Mouse (Mus musculus): ENCODE results near the gene Prrc2c. TPM values are rescaled to one million over a fixed set of nuclear protein-coding genes. Genes with fewer than 3 reads are reported as not detected.
"Not testable (repeated sequence)": the region's sequence is repeated elsewhere in the genome, so short reads cannot be mapped to it uniquely, and the experiment has no call there.

Gene Prrc2c
- 100 to 1,000 TPM; 214 to 351 (median 255) TPM for polyA plus RNA-seq (2017; shearing (Covaris generic))

DNA sequence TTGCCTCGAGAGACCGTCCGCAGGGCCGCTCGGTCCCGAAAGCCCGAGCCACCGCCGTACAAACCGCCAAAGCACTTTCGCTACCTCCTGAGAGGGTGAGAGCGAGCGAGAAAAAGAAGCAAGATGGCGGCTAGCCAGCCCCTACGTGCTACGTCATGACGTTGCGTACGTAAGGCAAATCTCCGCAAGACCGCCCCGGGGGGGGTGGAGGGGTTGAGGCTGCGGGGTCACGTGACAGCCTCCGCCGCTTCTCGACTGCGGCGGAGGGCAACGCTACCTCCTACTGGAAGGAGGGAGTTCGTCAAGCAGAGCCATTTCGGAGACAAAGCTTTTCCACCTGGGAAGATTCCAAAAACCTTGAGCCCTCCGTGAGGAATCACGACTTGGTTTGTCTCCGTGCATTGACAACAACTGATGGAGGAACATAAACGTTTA is at the start of gene Prrc2c:
Gene Prrc2c (minus strand): TSS at position 156 of the 435 bp plus-strand sequence.
- peak; percentile 90 for ATAC-seq

DNA sequence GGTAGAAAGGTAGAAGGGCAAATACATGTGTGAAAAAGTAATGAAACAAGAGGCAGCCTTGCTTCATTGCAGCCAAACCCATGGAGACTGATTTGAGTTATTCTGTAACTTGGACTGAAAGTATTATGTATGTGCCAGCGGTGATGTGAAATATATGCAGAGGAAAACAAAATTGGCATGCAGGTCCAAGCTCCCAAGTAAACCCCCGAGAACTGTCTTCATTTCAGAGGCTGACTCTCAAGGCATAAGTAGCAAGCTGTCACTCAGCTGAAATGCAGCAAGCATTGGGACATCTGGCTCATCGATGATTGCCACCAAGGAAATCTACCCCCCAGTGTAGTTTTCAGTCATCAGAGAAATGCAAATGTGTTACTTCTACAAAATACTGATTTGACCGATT is 44.9 kb upstream of the Prrc2c start:
- no peak for ATAC-seq

DNA sequence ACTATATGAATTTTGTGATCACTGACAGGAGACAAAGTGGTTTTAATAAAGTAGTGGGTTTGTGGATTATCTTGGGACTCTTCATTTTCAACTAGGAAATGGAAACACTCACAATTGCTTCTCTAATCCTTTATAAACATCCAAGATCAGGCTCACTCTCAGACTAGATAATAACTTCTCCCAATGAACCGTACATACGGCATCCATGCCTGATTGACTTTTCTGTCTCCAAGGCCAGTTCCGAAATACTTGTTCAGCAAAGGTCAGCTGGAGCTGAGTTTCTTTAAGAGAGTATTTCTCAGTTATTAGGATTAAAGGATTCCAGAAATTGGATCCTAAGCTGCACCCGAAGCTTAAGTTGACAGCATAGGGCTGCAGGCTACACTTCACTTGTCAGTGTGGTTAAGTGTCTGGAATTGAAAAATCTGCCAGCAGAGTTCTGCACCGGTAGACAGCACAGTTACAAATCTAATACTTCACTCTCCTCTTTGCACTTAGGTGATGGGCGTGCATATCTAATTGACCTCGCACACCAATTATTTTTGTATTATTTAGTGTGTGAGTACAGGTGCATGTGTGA is 43.4 kb upstream of the Prrc2c start:
- ATAC-seq = no peak

DNA sequence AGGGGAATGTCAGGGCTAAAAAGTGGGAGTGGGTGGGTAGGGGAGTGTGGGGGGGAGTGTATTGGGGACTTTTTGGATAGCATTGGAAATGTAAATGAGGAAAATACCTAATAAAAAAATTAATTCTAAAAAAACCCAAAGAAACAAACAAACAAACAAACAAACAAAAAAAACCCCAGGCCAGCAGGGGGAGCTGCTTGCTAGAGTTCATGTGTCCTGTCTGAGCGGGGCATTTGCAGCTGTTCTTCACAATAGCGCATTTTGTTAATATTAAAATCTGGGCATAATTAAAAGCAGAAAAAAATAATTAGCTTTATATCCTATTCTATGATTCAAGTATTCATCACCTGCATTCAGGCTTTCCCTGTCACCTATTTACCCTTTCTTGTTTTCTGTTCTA is 40.7 kb upstream of the Prrc2c start:
- ATAC-seq = not testable (repeated sequence)

DNA sequence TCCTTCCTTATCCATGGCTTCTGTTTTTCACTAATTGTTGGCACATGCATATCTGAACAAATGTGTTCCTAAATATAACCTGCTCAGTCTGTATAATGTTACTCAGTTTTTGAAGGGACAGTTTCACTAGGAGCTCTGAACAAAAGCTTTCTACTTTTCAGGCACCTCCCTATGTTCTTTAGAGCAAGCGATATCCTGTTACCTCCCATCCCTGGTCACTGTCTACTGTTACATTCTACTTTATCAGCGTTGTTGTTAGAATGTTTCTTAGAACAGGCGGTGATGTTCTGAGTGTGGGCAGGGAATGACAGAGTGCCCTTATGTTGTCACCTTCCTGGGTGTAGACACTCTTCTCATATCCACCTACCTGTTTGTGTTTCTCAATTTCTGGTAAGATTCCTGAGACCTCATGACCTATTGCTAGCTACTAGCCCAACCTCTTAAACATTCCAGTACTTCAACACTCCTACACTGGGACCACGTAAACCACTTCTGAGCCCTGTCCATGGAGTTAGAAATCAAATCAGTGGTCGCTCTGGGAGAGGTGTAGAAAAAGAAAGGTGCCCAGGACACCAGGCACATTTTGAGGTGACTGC is 37.7 kb upstream of the Prrc2c start:
- ATAC-seq = no peak

DNA sequence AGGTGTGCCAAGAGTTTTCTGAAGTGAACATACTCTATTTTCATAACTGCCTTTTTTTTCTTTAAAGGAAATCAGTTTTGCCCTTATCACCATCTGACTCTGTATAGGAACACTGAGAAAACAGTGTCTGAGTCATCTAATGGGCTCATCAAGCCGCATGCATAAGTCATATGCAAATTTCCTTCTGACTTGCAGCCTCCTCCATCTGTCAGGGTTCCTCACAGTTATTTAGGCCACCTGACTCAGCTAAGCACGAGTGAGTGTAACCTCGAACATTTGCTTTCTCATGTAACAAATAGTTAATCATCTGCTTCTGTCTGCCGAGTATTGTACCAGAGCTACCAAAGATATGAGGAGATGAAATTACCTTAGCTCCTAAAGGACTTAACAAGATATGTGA is 33.3 kb upstream of the Prrc2c start:
- peak; percentile 97 for ATAC-seq

DNA sequence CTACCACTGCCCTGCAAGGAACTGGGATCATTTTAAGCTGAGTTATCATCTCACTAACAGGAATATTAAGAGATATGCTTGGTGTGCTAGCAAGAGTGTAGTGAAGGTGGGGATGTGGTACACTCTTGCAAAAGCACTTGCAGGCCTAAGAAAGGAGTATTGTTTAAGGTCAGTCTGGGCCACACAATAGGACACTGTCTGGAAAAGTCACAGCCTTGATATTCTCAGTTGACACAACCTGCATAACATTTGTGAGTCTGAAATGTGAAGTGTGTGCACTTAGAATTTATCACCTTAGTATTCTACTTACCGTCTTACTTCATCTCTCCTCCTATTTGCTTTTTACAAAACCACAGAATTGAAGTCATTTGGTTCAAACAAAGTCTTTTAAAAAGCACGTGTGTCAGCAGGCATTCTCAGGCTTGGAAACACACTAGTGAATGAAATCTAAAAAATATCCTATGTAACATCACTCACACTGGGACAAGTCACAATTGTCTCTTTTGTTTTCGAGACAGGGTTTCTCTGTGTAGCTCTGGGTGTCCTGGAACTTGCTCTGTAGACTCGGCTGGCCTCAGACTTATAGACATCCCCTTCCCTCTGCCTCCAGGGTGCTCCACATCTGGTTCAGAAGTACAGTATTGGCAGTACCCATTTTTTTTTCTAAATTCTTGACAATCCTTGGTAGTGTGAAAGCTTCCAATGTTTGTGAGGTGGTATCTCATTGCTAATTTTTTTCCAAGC is 31.4 kb upstream of the Prrc2c start:
- no peak for ATAC-seq

DNA sequence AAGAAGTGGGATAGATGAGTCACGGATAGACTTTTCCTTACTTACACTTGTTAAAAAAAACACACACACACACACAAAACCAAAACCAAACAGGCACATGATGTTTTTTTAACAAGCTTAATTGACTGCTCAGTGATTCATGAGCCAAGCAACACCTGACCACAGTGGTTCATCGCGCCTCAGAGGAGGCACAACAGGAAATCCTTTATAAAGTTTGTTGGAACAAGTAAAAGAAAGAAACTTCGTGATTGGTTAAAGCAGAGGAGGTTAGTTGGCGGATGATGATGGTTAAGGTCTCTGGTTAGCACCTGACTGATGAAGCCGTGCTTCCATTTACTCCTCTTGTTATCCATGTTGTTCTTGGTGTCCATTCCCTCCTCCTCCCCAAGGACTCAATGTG is 11.7 kb upstream of the Prrc2c start:
- peak; percentile 61 for ATAC-seq

DNA sequence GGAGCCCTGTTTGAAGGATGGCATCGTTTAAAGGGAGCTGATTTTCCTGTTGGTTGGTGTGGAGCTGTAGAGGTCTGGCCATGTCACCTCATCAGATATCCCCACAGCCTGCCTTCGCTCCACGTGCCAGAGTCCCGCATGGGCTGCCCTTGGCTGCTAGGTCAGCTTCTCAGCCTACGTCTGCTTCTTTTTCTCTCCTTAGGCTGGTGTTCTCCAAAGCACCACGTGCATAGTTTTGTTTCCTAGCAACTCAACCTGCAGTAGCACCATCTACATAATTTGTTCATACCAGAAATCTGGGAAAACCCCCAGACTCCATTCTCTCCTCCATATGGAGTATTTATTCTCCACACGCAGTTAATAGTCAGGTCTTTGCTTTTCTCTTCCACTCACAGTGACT is 9.3 kb upstream of the Prrc2c start:
- ATAC-seq = no peak

DNA sequence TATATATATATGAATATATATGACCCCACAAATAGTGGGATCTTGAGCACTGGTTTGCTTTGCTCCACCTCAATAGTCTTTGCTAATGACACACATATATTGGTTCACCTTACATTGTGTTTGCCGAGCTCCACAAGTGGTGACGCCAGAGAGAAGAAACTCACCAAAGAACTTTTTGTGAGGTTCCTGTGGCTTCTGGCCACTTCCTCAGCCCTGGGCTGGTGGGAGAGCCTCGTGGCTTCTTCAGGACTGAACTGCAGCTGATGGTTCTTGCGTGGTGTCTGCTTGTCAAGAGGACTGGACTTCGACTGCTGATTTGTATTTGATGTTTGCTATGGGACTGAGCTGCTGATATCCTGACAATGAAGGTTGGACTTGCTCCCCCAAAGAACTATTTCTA is 8.4 kb upstream of the Prrc2c start:
- ATAC-seq = no peak

DNA sequence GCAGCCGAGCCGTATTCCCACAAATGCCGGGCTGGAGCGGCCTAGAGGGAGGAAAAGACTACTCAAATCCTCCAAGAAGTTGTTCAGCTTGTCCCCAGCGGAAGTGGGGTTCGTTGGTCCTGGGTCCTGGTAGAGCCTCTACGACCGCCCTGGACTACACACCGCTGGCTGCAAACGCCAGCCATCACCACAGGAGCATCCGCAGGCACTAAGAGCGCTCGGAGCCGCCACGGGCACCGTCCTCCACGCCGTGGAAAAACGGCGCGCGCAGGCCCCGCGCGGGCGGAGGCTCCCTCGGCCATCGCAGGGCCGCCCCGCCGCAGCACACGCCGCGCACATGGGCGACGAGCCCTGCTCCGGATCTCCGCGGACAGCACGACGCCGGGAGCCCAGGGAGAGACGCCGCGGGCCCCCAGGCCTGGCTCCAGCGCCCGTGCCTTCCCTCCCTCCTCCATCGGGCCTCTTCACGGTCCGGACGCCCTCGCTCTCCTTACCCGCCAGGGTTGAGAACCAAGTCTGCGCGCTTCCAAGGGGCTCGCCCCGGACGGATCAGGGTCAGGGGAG is 443 bp downstream of the Prrc2c start:
- peak; percentile 44 for ATAC-seq

DNA sequence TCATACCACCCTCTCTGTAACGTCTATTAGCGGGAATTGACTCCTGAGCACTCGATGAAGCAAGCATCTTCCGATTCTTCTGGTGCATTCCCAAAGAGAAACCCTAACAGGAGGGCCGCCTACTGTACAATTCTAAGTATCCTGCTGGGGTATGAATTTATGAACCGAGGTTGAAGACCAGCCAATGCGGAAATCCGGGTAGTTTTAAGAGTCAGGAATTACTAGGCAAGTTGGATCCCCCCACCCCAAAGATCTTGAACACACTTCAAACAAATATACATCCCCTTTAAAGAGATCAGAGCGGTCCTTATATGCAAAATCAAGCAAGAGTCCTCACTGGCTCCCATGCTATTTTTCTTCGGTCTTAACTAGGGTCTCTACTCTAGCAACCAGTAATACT is 950 bp downstream of the Prrc2c start:
- peak; percentile 10 for ATAC-seq

DNA sequence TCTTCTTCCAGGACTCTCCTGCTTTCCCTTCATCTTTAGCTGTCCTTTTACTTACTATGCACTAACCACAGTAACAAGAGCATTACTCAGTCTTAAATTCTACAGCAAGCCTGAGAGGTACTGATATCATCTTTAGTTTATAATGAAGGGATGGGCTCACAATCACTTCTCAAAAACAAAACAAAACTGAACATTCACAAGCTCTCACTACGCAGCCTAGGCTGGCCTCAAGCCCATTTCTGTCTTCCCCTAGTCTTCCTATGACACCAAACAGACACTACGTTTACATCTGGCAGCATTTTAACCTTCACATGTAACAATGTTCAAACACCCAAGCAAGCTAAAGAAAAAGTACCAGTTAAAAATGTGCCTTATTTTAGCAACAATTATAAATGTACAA is 1.9 kb downstream of the Prrc2c start:
- no peak for ATAC-seq

DNA sequence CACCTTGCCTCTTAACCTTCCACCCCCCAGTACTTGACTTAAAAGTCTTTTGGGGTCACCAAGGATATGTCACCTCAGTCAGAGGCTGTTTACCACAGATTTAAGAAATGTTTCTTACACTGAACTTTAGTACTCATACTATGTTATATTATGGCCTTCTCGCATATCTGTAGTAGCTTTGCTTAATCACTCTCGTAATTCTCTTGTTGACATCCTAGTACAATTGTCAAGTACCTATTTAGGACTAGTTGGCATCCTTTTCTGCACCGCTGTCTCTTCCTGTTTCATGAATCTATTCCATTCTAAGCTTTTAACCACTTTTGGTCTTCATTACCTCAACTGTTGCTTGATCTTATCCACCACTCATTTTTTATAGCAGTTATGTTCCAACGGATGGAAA is 5.3 kb downstream of the Prrc2c start:
- ATAC-seq = peak; percentile 26

DNA sequence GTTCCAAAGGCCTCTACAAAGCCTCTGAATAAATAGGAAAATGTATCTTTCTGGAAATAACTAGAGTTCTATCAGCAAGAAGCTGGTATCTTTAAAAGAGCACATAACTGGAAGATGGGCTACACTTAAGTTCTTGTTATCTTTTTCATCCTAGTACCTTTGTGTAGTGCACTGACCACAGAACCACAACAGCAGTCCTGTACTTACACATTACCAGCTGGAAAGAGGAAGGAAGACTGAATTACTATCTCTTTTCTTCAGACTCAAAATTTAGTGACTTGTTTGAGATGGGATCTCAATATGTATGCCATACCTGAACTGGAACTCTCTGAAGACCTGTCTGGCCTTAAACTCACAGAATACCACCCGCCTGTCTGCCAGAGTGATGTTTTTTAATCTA is 6.1 kb downstream of the Prrc2c start:
- no peak for ATAC-seq

DNA sequence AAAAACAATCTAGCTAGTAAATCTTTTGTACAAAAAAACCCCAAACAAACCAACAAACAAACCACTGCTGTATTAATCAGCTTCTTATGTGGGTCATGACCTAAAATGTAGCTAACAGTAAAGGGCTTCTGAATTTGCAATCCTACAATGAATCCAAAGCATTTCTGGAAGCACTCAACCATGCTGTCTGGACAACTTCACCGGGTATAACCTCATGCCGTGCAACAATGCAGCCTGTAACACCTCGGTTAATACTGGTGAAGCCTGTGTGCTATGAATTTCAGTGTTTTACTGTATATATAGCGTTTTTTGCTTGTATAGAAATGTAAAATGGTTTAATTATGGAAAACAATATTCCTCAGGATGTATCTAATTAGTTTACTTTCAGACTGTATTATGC is 8.3 kb downstream of the Prrc2c start:
- ATAC-seq = no peak

DNA sequence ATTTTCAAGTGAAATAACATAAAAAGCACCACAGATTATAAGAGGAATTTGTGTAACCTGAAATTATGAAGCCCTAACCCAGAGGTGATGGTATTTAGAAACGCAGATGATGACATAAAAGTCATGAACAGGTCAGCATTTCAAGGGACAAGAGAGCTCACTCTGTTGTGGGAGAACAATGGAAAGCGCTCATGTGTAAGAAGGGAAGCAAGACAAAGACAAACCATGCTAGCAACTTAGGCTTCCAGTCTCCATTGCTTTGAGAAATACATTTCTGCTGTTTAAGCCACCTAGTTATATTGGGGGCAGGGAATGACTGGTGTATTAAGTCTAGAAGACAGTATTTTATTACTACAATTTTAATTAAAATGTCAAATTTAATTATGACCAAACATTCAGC is 10.9 kb downstream of the Prrc2c start:
- no peak for ATAC-seq

DNA sequence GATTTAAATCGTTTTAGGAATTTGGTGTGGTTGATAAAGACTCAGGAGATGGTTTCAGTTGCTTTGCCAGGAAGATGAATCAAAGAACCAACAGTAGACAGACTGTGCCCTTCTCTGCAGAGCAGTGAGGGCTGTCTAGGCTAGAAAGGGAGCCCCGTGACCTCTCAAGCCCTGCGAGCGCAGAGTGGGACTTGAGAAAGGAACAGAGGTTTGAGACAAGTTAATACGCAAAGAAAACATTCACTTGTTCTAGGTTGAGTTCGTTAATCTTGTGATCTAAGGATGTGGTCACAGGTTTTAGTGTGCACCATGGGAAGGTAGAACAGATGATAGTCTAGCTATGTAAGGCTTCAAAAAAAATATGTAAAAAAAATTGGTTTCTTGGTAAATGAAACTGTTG is 12.4 kb downstream of the Prrc2c start:
- peak; percentile 98 for ATAC-seq

DNA sequence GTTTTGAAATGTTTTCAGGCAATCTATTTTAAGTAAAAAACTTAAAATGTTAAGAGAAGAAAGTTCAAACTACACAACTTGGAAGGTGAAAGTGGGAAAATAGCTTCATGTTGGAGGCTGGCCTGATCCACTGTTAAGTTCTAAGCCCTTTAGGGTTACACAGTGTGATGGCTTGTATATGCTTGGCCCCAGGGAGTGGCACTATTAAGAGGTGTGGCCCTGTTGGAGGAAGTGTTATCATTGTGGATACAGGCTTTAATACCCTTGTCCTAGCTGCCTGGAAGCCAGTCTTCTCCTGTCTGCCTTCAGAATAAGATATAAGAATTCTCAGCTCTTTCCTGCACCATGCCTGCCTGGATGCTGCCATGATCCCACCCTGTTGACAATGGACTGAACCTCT is 16.7 kb downstream of the Prrc2c start:
- ATAC-seq = no peak

DNA sequence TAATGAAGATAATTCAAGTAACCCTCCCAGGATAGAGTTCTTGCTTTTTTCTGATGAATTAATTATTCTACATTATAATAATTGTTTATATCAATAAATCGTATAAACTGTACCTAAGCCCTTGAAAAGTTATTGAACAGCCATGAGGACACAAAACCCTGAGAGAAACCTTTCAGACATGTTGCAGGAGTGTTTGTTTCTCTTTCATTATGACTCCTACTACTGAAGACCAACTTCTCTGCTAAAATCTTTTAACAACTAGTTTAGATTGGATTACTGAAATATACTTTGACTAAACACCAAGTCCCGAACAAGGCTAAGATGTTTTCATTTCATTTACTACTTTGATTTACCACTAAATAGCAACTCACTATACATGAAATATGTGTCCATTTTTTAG is 19.7 kb downstream of the Prrc2c start:
- peak; percentile 53 for ATAC-seq

DNA sequence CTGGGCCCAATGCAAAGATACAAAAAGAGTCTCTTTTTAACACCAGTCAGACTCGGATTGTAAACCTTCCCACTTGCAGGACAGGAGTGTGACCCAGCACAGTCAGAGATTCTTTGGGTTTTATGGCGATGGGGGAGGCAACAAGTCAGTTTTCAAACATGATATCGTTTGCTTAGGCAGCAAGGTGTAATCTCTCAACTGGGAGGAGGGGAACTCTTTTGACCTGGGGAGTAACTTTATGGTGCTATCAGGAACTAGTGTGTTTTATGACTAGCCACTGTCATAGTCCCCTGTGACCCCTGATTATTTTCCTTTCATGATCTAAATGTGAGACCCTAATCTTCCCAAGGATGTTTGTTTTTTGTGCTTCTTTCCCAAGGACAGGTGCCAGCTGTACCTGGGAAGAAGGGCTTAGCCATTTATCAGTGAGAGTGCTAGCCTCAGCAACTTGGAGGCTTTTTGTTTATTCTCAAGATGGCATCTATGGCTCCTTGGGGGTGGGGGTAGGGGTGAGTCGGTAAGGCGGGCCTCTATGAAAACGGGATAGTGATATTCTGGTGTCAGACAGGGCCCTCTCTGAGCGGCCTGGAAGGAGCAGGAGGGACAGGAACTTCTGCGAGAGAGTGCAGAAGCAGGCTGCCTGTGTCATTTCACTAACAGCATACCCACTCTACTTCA is 39.8 kb downstream of the Prrc2c start:
- ATAC-seq = no peak

DNA sequence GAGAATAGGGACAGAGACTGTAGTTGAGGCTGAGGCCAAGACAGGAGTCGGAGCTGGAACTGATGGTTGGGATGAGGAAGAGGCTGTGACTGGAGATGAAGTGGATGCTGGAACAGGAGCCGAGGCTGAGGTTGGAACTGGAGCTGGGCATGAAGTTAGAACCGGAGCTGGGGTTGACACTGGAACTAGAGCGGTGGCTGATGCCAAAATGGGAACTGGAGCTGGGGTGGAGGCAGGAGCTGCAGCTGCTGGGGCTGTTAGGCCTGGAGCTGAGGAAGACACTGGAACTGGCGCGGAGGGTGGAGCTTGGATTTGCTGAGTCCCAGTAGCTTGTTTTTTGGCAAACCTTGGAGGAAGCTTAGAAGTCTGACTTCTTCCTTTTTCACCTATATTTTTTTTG is 42.5 kb downstream of the Prrc2c start:
- no peak for ATAC-seq

DNA sequence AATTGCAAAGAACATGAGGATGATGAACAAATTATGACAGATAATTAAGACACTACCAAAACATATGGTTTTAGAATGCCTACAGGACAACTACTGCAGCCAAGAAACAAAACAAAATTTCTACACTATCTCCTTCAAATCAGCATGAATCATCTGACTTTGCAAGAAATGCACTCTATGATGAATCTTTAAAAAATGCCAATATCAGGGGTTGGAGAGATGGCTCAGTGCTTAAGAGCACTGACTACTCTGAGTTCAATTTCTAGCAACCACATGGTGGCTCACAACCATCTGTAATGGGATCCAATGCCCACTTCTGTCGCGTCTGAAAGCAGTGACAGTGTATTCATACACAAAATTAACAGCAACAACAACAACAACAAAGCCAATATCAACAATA is 46.6 kb downstream of the Prrc2c start:
- ATAC-seq = no peak

Data from inflammation-experienced regulatory T-cells, adult 6 months (primary cell).